Mouse (Mus musculus): ENCODE measurements around the gene Pcsk4. TPM values are rescaled to one million over a fixed set of nuclear protein-coding genes. Genes with fewer than 3 reads are reported as not detected.
A peak's percentile ranks its signal among the peaks of the same experiment; 100 is the strongest.

The Pcsk4 gene
- polyA plus RNA-seq, 1 experiment from 2014 or later: 8.5 TPM

- ATAC-seq: no peak
- no peaks in the 10 kb centered on the region for H3K9me3 ChIP-seq (ENCODE audit: control insufficient read depth, low read length)
- peak overlapping the region; percentile 83 for H3K4me2 ChIP-seq (ENCODE audit: low read length)
- H3K27ac ChIP-seq (ENCODE audit: low read depth, low read length): peak overlapping the region; percentile 98
- 87% methylated on average over 5 of the region's 5 CpGs for WGBS
- peaks cover 9% of the 10 kb centered on the region for H3K36me3 ChIP-seq (ENCODE audit: control insufficient read depth, insufficient read depth, low read length)
- H3K27me3 ChIP-seq (replicated peaks; ENCODE audit: control insufficient read depth, insufficient read depth, low read length): no peaks in the 10 kb centered on the region
- peak overlapping the region; percentile 57 for H3K4me3 ChIP-seq (ENCODE audit: low read length)
- peaks cover 54% of the 10 kb centered on the region for H3K4me1 ChIP-seq (ENCODE audit: control insufficient read depth, insufficient read depth, low read depth, low read length)
- peak overlapping the region; percentile 84 for H3K9ac ChIP-seq (ENCODE audit: low read depth, low read length)
These were observed 32.5 kb downstream of the Pcsk4 start for GRCm38 (mm10) chr10:80296824-80297223.

- H3K27ac ChIP-seq (ENCODE audit: low read depth, low read length): peak within 1 kb of the TSS; percentile 98
- H3K36me3 ChIP-seq (ENCODE audit: control insufficient read depth, insufficient read depth, low read length): peaks cover 9% of the 10 kb centered on the region
- no peaks in the 10 kb centered on the region for H3K27me3 ChIP-seq (replicated peaks; ENCODE audit: control insufficient read depth, insufficient read depth, low read length)
- peak within 1 kb of the TSS; percentile 83 for H3K4me2 ChIP-seq (ENCODE audit: low read length)
- peaks cover 48% of the 10 kb centered on the region for H3K4me1 ChIP-seq (ENCODE audit: control insufficient read depth, insufficient read depth, low read depth, low read length)
- no peaks in the 10 kb centered on the region for H3K9me3 ChIP-seq (ENCODE audit: control insufficient read depth, low read length)
- 0% methylated on average over 25 of the region's 26 CpGs for WGBS
- H3K4me3 ChIP-seq (ENCODE audit: low read length): peak within 1 kb of the TSS; percentile 57
- peak; percentile 66 for ATAC-seq
- peak within 1 kb of the TSS; percentile 84 for H3K9ac ChIP-seq (ENCODE audit: low read depth, low read length)
These were observed 33.5 kb downstream of the Pcsk4 start, which contains the start of gene Apc2 for GRCm38 (mm10) chr10:80295618-80296425. Gene Apc2, plus strand, starts transcription at chr10:80295977.

GRCm38 (mm10) chr10:80294788-80295303, 34.5 kb downstream of the Pcsk4 start:
- Histone ChIP-seq H3K36me3 (ENCODE audit: control insufficient read depth, insufficient read depth, low read length) (peaks cover 9% of the 10 kb centered on the region), H3K27me3 (replicated peaks; ENCODE audit: control insufficient read depth, insufficient read depth, low read length) (no peaks in the 10 kb centered on the region), H3K9ac (ENCODE audit: low read depth, low read length) (peak overlapping the region; percentile 84), H3K4me3 (ENCODE audit: low read length) (no peak overlapping the region), H3K27ac (ENCODE audit: low read depth, low read length) (peak overlapping the region; percentile 98), H3K4me1 (ENCODE audit: control insufficient read depth, insufficient read depth, low read depth, low read length) (peaks cover 48% of the 10 kb centered on the region), H3K9me3 (ENCODE audit: control insufficient read depth, low read length) (no peaks in the 10 kb centered on the region), H3K4me2 (ENCODE audit: low read length) (no peak overlapping the region; the same call in 1 of the 2 replicates)
- WGBS: 46% methylated on average over 7 of the region's 7 CpGs
- no peak for ATAC-seq

GRCm38 (mm10) chr10:80294311-80294710, 35.0 kb downstream of the Pcsk4 start:
- Histone ChIP-seq H3K4me2 (ENCODE audit: low read length) (no peak overlapping the region), H3K27ac (ENCODE audit: low read depth, low read length) (no peak overlapping the region; the same call in 1 of the 2 replicates), H3K36me3 (ENCODE audit: control insufficient read depth, insufficient read depth, low read length) (peaks cover 9% of the 10 kb centered on the region), H3K4me1 (ENCODE audit: control insufficient read depth, insufficient read depth, low read depth, low read length) (peaks cover 48% of the 10 kb centered on the region), H3K27me3 (replicated peaks; ENCODE audit: control insufficient read depth, insufficient read depth, low read length) (no peaks in the 10 kb centered on the region), H3K9me3 (ENCODE audit: control insufficient read depth, low read length) (no peaks in the 10 kb centered on the region), H3K4me3 (ENCODE audit: low read length) (no peak overlapping the region), H3K9ac (ENCODE audit: low read depth, low read length) (no peak overlapping the region)
- 76% methylated on average over 4 of the region's 4 CpGs for WGBS
- no peak for ATAC-seq

- H3K4me1 ChIP-seq (ENCODE audit: control insufficient read depth, insufficient read depth, low read depth, low read length): peaks cover 44% of the 10 kb centered on the region
- H3K4me3 ChIP-seq (ENCODE audit: low read length): peak overlapping the region; percentile 82
- H3K36me3 ChIP-seq (ENCODE audit: control insufficient read depth, insufficient read depth, low read length): peaks cover 10% of the 10 kb centered on the region
- WGBS: 22% methylated on average over 14 of the region's 14 CpGs
- no peaks in the 10 kb centered on the region for H3K9me3 ChIP-seq (ENCODE audit: control insufficient read depth, low read length)
- H3K27me3 ChIP-seq (replicated peaks; ENCODE audit: control insufficient read depth, insufficient read depth, low read length): no peaks in the 10 kb centered on the region
- no peak overlapping the region for H3K27ac ChIP-seq (ENCODE audit: low read depth, low read length)
- peak overlapping the region; percentile 99 for H3K4me2 ChIP-seq (ENCODE audit: low read length)
- no peak for ATAC-seq
- peak overlapping the region; percentile 92 for H3K9ac ChIP-seq (ENCODE audit: low read depth, low read length)
These were observed 36.0 kb downstream of the Pcsk4 start for GRCm38 (mm10) chr10:80293325-80293724.

GRCm38 (mm10) chr10:80292251-80293146, 36.8 kb downstream of the Pcsk4 start, which contains the start of gene Rps15:
Gene Rps15, plus strand, starts transcription at chr10:80292453.
- Histone ChIP-seq H3K4me2 (ENCODE audit: low read length) (peak within 1 kb of the TSS; percentile 99), H3K4me1 (ENCODE audit: control insufficient read depth, insufficient read depth, low read depth, low read length) (peaks cover 36% of the 10 kb centered on the region), H3K9ac (ENCODE audit: low read depth, low read length) (peak within 1 kb of the TSS; percentile 92), H3K27ac (ENCODE audit: low read depth, low read length) (peak within 1 kb of the TSS; percentile 90), H3K36me3 (ENCODE audit: control insufficient read depth, insufficient read depth, low read length) (peaks cover 16% of the 10 kb centered on the region), H3K4me3 (ENCODE audit: low read length) (peak within 1 kb of the TSS; percentile 82), H3K9me3 (ENCODE audit: control insufficient read depth, low read length) (no peaks in the 10 kb centered on the region), H3K27me3 (replicated peaks; ENCODE audit: control insufficient read depth, insufficient read depth, low read length) (no peaks in the 10 kb centered on the region)
- WGBS: under 1% methylated on average over 71 of the region's 72 CpGs
- ATAC-seq: peak; percentile 82

- Histone ChIP-seq H3K27me3 (replicated peaks; ENCODE audit: control insufficient read depth, insufficient read depth, low read length) (no peaks in the 10 kb centered on the region), H3K9ac (ENCODE audit: low read depth, low read length) (no peak overlapping the region), H3K27ac (ENCODE audit: low read depth, low read length) (no peak overlapping the region), H3K4me3 (ENCODE audit: low read length) (no peak overlapping the region), H3K4me1 (ENCODE audit: control insufficient read depth, insufficient read depth, low read depth, low read length) (peaks cover 12% of the 10 kb centered on the region), H3K4me2 (ENCODE audit: low read length) (no peak overlapping the region), H3K9me3 (ENCODE audit: control insufficient read depth, low read length) (no peaks in the 10 kb centered on the region), H3K36me3 (ENCODE audit: control insufficient read depth, insufficient read depth, low read length) (peaks cover 30% of the 10 kb centered on the region)
- WGBS: 70% methylated on average over 8 of the region's 8 CpGs
- ATAC-seq: no peak
These were observed 40.6 kb downstream of the Pcsk4 start for GRCm38 (mm10) chr10:80288657-80289056.

- 93% methylated on average over 12 of the region's 12 CpGs for WGBS
These were observed 41.2 kb downstream of the Pcsk4 start for GRCm38 (mm10) chr10:80288097-80288496.

More at GRCm38 (mm10) chr10:80288097-80288496, 41.2 kb downstream of the Pcsk4 start:
- Histone ChIP-seq H3K4me1 (ENCODE audit: control insufficient read depth, insufficient read depth, low read depth, low read length) (peaks cover 6% of the 10 kb centered on the region), H3K9ac (ENCODE audit: low read depth, low read length) (no peak overlapping the region), H3K4me3 (ENCODE audit: low read length) (no peak overlapping the region), H3K36me3 (ENCODE audit: control insufficient read depth, insufficient read depth, low read length) (peaks cover 34% of the 10 kb centered on the region), H3K27ac (ENCODE audit: low read depth, low read length) (no peak overlapping the region), H3K4me2 (ENCODE audit: low read length) (no peak overlapping the region), H3K27me3 (replicated peaks; ENCODE audit: control insufficient read depth, insufficient read depth, low read length) (no peaks in the 10 kb centered on the region), H3K9me3 (ENCODE audit: control insufficient read depth, low read length) (no peaks in the 10 kb centered on the region)
- ATAC-seq: no peak
